Mouse (Mus musculus): Measurements from ENCODE around the gene Ndufs8. TPM values are rescaled to one million over a fixed set of nuclear protein-coding genes. Genes with fewer than 3 reads are reported as not detected.

The Ndufs8 gene
- polyA plus RNA-seq, 1 experiment from 2014 or later, result 264 TPM

DNA sequence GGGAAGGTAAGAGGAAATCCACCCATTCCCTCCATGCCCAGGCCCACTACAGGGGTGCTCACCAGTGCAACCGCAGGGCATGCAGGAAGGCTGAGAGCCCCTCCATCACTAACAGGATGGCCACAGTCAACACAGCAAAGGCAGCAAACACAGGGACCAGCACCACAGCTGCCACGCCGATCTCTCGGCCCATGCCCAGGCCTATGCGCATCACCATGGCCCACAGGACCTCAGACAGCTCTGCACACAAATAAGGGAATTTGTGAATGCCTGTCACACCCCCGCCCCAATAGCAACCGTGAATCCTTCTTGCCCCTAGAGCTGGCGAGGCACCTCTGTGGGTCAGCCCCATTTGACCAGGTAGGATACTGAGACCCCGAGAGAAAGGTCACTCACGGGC, 16.4 kb downstream of the Ndufs8 start:
- H3K4me1 ChIP-seq (replicated peaks), result peaks cover 15% of the 10 kb centered on the region
- H3K36me3 ChIP-seq, result peaks cover 55% of the 10 kb centered on the region
- no peaks in the 10 kb centered on the region for H3K9me3 ChIP-seq
- 90% methylated on average over 10 of the region's 10 CpGs for WGBS
- no peaks in the 10 kb centered on the region for H3K27me3 ChIP-seq
- no peak for ATAC-seq (ENCODE audit: low FRiP score)
- H3K4me3 ChIP-seq, result no peak overlapping the region
- H3K27ac ChIP-seq, result peak overlapping the region; percentile 71
- H3K9ac ChIP-seq, result no peak overlapping the region
- no peak overlapping the region for H3K4me2 ChIP-seq

DNA sequence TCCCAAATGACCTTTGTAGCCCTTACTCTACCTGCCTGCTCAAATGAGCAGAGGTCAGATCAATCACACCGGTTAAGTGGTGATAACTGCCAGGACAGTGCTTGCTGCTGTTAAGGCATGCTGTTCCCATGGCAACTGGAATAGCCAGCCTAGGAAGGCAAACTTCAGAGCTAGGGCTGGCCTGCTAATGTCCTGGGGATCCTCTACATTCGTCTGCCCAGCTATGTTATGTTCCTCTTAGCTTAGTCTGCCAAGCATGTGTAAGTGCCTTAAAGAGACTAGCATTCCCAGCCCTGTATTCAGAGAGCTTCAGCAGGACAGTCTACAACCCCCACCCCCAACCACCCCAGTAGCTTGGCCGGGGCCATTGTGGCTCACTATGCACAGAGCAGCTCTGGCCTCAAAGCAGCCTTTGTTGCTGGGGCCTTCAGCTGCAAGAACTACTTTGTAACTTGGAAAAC, 17.4 kb downstream of the Ndufs8 start:
- Histone ChIP-seq H3K4me3 (no peak overlapping the region), H3K9me3 (no peaks in the 10 kb centered on the region), H3K36me3 (peaks cover 65% of the 10 kb centered on the region), H3K27ac (peak overlapping the region; percentile 71), H3K9ac (peak overlapping the region; percentile 15; the same call in 1 of the 2 replicates), H3K27me3 (no peaks in the 10 kb centered on the region), H3K4me2 (no peak overlapping the region), H3K4me1 (replicated peaks) (peaks cover 15% of the 10 kb centered on the region)
- peak; percentile 82 for ATAC-seq (ENCODE audit: low FRiP score)
- WGBS, result 17% methylated on average over 3 of the region's 3 CpGs

DNA sequence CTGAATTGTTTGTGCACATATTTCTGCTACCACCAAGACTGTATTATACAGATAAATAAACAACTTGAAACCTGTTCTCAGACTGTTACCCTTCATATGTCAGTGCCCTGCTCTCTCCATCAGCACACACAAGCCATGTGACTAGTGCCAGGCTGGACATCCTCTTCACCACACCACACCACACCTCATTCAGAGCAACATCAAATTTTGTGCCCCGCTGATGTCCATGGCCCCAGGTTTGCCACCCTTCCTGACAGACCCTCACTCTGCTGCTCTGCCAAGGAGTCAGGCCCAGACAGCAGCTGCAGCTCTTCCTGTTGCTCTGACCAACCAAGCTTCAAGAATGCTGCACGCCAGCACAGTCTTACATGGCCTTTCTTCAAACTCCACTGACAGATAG, 18.3 kb downstream of the Ndufs8 start:
- peaks cover 15% of the 10 kb centered on the region for H3K4me1 ChIP-seq (replicated peaks)
- no peak overlapping the region for H3K4me2 ChIP-seq
- H3K4me3 ChIP-seq, result no peak overlapping the region
- H3K9ac ChIP-seq, result no peak overlapping the region; the same call in 1 of the 2 replicates
- no peak for ATAC-seq (ENCODE audit: low FRiP score)
- H3K9me3 ChIP-seq, result no peaks in the 10 kb centered on the region
- H3K27ac ChIP-seq, result no peak overlapping the region
- H3K36me3 ChIP-seq, result peaks cover 74% of the 10 kb centered on the region
- 73% methylated on average over 2 of the region's 2 CpGs for WGBS
- no peaks in the 10 kb centered on the region for H3K27me3 ChIP-seq

DNA sequence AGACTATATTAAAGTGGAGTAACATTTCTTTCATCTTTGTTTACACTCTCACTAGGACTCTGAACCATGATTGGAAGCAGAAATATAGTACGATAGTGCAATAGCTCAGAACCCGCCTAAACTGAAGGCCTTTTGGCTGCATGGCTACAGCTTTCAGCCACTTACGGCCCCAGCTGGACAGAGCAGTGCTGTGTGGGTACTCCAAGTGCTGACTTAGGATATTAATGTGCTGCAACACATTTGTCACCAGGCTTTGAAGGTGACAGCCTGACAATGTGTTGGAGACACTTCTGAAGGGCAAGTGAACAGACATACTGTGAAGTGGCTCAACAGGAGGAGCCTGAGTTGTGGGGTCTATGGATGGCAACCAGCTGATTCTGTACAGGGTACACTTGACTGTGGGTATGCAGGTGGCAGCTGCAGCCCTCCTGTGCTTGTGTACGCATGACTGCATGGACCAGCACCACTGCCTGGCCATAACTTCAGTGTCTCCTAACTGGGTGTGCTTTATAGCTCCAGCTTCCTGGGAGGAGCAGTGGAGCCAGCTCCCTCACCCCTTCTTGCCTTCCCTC, 18.9 kb downstream of the Ndufs8 start:
- ATAC-seq (ENCODE audit: low FRiP score), result no peak
- Histone ChIP-seq H3K27ac (no peak overlapping the region), H3K4me1 (replicated peaks) (peaks cover 15% of the 10 kb centered on the region), H3K4me3 (no peak overlapping the region), H3K4me2 (no peak overlapping the region), H3K9ac (no peak overlapping the region; the same call in 1 of the 2 replicates), H3K27me3 (no peaks in the 10 kb centered on the region), H3K9me3 (no peaks in the 10 kb centered on the region), H3K36me3 (peaks cover 80% of the 10 kb centered on the region)
- 86% methylated on average over 4 of the region's 4 CpGs for WGBS

DNA sequence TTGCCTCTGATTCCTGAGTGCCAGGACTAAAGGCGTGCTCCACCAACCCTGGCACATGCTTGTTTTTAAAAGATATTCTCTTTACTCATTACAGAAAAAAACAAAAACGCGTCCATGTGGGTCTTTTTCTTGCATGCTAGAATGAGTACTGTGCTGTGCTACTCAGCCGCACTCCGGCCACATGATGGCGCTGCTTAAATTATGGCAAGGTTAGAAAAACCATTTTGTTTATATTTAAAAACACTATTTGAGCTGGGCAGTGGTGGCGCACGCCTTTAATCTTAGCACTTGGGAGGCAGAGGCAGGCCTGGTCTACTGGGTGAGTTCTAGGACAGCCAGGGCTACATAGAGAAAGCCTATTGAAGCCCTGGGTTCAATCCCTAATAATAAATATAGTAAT, 22.4 kb downstream of the Ndufs8 start:
- peaks cover 5% of the 10 kb centered on the region for H3K4me1 ChIP-seq (replicated peaks)
- H3K9ac ChIP-seq, result no peak overlapping the region
- WGBS, result 89% methylated on average over 8 of the region's 8 CpGs
- no peak overlapping the region for H3K4me3 ChIP-seq
- no peaks in the 10 kb centered on the region for H3K27me3 ChIP-seq
- no peak overlapping the region for H3K4me2 ChIP-seq
- H3K9me3 ChIP-seq, result no peaks in the 10 kb centered on the region
- peaks cover 91% of the 10 kb centered on the region for H3K36me3 ChIP-seq
- no peak for ATAC-seq (ENCODE audit: low FRiP score)
- H3K27ac ChIP-seq, result no peak overlapping the region

DNA sequence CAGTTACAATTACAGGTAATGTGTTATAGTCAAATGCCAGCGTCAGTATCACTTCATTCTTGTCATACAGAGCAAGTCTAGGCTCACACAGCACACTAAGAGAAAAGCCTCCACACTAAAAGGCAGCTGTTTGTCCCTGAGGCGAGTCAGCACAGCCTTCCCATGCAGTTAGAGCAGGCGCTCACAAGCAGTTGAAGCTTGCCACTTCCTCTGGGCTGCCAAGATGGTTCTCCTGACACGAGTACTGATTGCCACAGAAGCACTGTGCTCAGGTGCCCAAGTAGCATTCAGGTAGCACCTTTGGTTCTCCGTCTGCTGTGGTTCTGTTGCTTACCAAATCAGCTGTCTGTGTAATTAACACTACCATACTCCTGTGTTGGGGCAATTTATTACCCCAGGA, 23.5 kb downstream of the Ndufs8 start:
- H3K27ac ChIP-seq, result no peak overlapping the region
- peaks cover 89% of the 10 kb centered on the region for H3K36me3 ChIP-seq
- WGBS, result 92% methylated on average over 5 of the region's 5 CpGs
- no peaks in the 10 kb centered on the region for H3K27me3 ChIP-seq
- H3K4me3 ChIP-seq, result no peak overlapping the region
- no peak for ATAC-seq (ENCODE audit: low FRiP score)
- H3K9ac ChIP-seq, result no peak overlapping the region
- no peaks in the 10 kb centered on the region for H3K9me3 ChIP-seq
- H3K4me1 ChIP-seq (replicated peaks), result no peaks in the 10 kb centered on the region
- no peak overlapping the region for H3K4me2 ChIP-seq

DNA sequence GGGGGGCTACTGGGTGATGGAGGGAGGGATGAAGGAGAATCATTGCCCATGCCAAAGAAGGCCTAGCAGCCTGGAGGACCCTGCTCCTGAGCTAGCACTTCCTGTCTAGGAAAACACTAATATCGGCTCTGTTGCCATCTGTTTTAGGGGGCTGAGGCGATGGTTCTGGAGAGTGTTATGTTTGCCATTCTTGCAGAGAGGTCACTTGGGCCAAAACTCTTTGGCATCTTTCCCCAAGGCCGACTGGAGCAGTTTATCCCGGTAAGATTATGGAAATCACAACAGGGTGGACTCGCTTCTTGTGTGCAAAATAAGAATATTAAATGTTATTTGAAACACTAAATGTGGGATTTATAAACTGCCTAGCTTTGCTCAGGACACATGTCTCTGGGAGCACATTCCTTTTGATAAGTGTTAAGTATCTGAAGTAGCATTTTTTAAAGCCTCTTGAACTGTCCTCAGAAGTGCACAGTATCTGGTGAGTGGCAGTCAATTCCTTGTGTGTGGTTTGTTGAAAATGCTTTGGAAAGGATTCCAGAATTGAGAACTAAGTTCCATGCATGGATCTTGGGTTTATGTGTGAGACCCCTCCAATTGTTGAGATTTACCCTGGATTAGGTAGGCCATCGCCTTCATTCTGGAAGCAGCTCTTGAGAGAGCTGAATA, 28.1 kb downstream of the Ndufs8 start:
- no peaks in the 10 kb centered on the region for H3K4me1 ChIP-seq (replicated peaks)
- H3K9ac ChIP-seq, result no peak overlapping the region
- no peaks in the 10 kb centered on the region for H3K9me3 ChIP-seq
- no peak overlapping the region for H3K27ac ChIP-seq
- no peak overlapping the region for H3K4me2 ChIP-seq
- H3K4me3 ChIP-seq, result no peak overlapping the region
- no peaks in the 10 kb centered on the region for H3K27me3 ChIP-seq
- no peak for ATAC-seq (ENCODE audit: low FRiP score)
- peaks cover 50% of the 10 kb centered on the region for H3K36me3 ChIP-seq
- 88% methylated on average over 6 of the region's 6 CpGs for WGBS

DNA sequence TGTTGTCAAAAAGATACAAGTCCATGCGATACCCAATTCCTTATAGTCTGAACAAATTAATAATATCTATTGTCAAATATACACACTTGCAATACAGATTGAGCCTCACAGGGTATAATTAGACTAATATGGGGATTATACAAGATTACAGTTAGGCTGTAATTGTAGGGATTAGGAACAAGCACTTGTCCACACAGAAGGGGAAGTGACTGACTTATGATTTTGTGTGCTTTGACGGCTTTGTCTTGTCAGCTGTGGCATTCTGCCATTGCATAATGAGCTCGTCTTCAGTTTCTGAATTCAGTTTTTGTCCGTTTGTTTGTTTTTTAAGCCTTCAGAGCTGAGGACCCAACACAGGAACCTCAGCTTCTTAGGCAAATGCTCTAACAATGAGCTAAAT, 30.4 kb downstream of the Ndufs8 start:
- peaks cover 38% of the 10 kb centered on the region for H3K36me3 ChIP-seq
- no peaks in the 10 kb centered on the region for H3K4me1 ChIP-seq (replicated peaks)
- no peak overlapping the region for H3K9ac ChIP-seq
- H3K4me3 ChIP-seq, result no peak overlapping the region
- no peak for ATAC-seq (ENCODE audit: low FRiP score)
- H3K9me3 ChIP-seq, result no peaks in the 10 kb centered on the region
- no peak overlapping the region for H3K27ac ChIP-seq
- 87% methylated on average over 4 of the region's 4 CpGs for WGBS
- H3K27me3 ChIP-seq, result no peaks in the 10 kb centered on the region
- H3K4me2 ChIP-seq, result no peak overlapping the region

DNA sequence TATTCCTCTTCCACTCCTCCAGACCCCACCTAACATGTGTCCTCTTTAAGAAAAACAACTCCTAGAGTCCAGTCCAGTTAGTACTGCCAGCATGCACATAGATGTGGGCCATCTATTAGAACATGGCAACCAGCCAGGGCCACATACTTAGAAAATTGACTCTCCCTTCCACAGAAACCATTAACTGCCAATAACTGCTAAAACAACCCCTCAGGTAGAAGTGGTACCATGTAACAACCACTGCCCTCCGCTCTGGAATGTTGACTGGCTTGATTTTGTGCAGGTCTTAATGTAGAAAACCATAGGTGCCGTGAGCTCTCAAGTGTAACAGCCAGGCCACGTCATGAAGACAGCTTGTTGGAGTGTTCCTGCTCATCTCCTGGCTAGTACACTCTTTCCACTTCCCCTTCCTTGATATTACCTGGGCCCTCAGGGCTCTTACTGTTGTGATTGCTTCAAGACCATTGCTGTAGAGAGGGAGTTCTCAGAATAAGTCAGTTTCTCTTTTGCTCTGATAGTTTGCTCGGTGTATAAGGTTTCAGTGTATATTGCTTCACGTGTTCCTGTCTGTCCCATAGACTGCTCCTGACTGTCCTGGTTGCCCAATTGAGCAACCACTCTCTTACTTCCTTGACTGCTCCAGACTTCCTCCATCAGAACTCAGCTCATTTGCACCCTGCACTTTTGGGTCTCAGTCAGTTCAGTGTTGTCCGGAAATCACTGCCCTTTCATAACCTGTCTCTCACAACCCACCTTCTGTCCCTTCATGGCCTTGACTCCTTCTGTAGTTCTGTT, 32.3 kb downstream of the Ndufs8 start:
- Histone ChIP-seq H3K4me1 (replicated peaks) (no peaks in the 10 kb centered on the region), H3K27ac (no peak overlapping the region), H3K4me3 (no peak overlapping the region), H3K27me3 (no peaks in the 10 kb centered on the region), H3K9ac (no peak overlapping the region), H3K9me3 (no peaks in the 10 kb centered on the region), H3K4me2 (no peak overlapping the region), H3K36me3 (peaks cover 26% of the 10 kb centered on the region)
- ATAC-seq (ENCODE audit: low FRiP score), result no peak
- 92% methylated on average over 6 of the region's 6 CpGs for WGBS

DNA sequence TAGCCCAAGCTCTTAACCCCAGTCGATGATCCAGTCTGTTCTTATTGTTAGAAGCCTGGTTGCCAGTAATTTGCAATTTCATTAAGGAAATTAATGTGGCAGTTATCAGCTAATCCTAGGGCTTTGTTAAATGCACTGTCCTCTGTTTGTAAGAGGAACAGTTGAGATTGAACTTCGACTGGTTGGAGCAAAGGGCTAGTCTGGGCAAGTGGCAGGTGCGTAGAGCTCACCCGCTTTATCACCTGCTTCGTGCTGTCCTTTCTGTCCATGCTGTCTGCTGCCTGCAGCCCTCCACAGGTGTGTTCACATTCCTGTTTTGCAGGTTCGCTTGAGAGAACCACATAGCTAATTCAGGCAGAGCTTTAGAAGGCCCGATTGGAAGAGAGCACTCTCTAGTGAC, 37.5 kb downstream of the Ndufs8 start:
- no peak for ATAC-seq (ENCODE audit: low FRiP score)
- H3K4me3 ChIP-seq, result no peak overlapping the region
- H3K27ac ChIP-seq, result no peak overlapping the region
- peaks cover 12% of the 10 kb centered on the region for H3K36me3 ChIP-seq
- no peaks in the 10 kb centered on the region for H3K27me3 ChIP-seq
- H3K9me3 ChIP-seq, result no peaks in the 10 kb centered on the region
- no peak overlapping the region for H3K4me2 ChIP-seq
- no peak overlapping the region for H3K9ac ChIP-seq
- H3K4me1 ChIP-seq (replicated peaks), result 0 out of 2 replicates have a peak, but pooled peaks cover 8% of the 10 kb centered on the region
- 91% methylated on average over 7 of the region's 7 CpGs for WGBS

DNA sequence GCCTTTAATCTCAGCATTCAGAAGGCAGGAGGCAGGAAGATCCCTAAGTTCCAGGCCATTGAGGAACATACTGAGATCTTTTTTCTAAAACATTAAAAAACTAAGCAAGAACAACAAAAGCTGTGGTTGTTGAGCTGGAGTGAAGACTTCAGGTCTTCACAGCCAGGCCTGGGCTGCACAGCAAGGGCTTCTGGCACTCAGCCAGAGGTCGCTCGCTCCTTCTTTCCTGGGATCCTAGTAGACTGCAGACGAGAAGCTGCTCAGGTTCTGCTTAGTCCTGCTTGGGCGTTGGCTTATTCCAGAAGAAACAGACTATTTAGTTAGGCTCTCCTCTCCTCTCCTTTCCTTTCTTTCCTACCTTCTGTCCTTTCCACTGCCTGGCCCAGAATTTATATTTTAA, 40.2 kb downstream of the Ndufs8 start:
- no peak overlapping the region for H3K27ac ChIP-seq
- no peak overlapping the region for H3K4me3 ChIP-seq
- H3K36me3 ChIP-seq, result peaks cover 9% of the 10 kb centered on the region
- H3K9ac ChIP-seq, result no peak overlapping the region
- no peak for ATAC-seq (ENCODE audit: low FRiP score)
- 59% methylated on average over 4 of the region's 4 CpGs for WGBS
- no peaks in the 10 kb centered on the region for H3K9me3 ChIP-seq
- no peak overlapping the region for H3K4me2 ChIP-seq
- H3K27me3 ChIP-seq, result no peaks in the 10 kb centered on the region
- 0 out of 2 replicates have a peak, but pooled peaks cover 8% of the 10 kb centered on the region for H3K4me1 ChIP-seq (replicated peaks)

DNA sequence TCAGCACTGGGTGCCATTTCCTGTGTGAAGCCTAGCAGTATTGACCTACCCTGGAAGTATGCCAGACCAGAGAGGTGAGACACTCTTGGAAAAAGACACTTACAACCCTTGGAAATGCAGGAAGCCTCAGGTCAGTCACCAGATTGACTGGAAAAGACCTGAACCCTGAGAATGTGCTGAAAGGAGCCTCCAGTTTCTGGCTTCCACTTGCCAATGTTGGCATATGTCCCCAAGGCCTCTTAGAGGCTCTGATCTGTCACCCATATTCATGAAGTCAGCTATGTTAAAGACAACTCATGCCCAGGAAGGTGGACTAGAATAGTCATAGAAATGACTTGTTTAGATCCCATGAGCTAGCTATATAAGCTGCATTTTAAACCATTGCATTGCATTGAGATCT, 41.1 kb downstream of the Ndufs8 start:
- no peaks in the 10 kb centered on the region for H3K9me3 ChIP-seq
- ATAC-seq (ENCODE audit: low FRiP score), result no peak
- no peak overlapping the region for H3K9ac ChIP-seq

More for the DNA sequence above, 41.1 kb downstream of the Ndufs8 start:
- no peaks in the 10 kb centered on the region for H3K27me3 ChIP-seq
- H3K27ac ChIP-seq, result no peak overlapping the region
- 0 out of 2 replicates have a peak, but pooled peaks cover 8% of the 10 kb centered on the region for H3K4me1 ChIP-seq (replicated peaks)
- no peak overlapping the region for H3K4me2 ChIP-seq
- H3K4me3 ChIP-seq, result no peak overlapping the region
- peaks cover 13% of the 10 kb centered on the region for H3K36me3 ChIP-seq
